ENCODE assay signal across 21 mouse cellular contexts in the genomic region with DNA sequence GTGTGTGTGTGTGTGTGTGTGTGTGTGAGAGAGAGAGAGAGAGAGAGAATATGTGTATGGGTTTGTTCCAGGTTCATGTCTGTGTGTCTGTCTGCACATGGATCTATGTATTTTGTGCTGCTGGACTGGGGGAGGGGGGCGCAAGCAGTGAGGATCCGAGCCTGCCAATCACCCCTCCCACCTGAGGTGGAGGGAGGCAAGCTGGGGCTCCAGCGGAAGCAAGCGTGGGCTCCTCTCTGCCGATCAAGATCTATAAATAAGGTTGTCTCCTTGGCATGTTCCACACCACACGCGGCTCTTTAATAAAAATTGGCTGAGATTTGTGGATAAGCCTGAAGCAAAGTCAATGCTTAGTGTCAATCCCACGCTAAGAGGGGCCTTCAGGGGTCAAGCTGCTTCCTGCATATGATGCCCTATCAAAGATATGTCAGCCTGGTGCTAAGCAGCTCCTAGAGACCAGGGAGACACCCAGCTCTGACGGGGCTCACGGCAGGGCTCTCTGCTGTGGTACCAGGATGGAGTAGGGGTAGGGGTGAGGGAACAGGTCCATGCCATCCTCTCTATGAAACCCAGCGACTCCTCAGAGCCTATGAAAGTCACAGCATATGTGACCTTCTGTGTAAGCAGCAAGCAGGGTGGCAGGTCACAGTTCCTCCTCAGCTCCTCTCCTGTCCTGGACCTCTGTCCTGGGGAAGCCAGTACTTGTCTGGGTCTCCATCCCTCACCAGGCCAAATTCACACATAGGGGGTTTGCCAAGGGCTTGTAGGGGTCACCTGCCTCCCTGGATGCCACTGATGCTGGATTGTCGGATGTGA.
DNase-seq lines count a peak whose midpoint lies in the region; ATAC-seq lines count a peak whose summit lies in the region.
"Had no signal": no experiment of that assay in that cellular context is flagged by ENCODE, and none has a peak within 500 bp of the region (broad histone marks: within the 10 kb centered on the region; RNA-seq: fewer than 3 reads in every experiment).

No protein-coding gene starts in this region.

- H3K27ac ChIP-seq in midbrain, embryonic 13.5 days: peak overlapping the region; percentile 44
- H3K27ac ChIP-seq: gastrocnemius, adult 2 months; heart, embryonic 10.5 days; limb, embryonic 10.5 days had no signal

- DNase-seq in frontal cortex, postnatal 14 days (ENCODE audit: low spot score in 2 of 2): no peak
- DNase-seq in right cerebral cortex, postnatal 10 days (ENCODE audit: low spot score in 2 of 2): peak; percentile 53 to 65
- no peak for DNase-seq in right cerebral cortex, postnatal 25 days
- peak; percentile 50 for DNase-seq in telencephalon, adult 2 months (ENCODE audit: low read depth, low spot score)
- no peak for DNase-seq in embryo, embryonic 10.5 days (ENCODE audit: low spot score)
- no peak for DNase-seq in adrenal gland, postnatal 4 days (ENCODE audit: low spot score in 2 of 2)
- DNase-seq: cerebellum, adult 11-12 months; gastrocnemius, adult 2 months; heart, postnatal 10 days; kidney, adult 9 months; kidney, postnatal 4 days; lung, adult 2 months; lung, postnatal 4 days; thymus, postnatal 25 days had no signal

- no peaks in the 10 kb centered on the region for H3K9me3 ChIP-seq in midbrain, embryonic 13.5 days
- H3K9me3 ChIP-seq: heart, embryonic 10.5 days; limb, embryonic 10.5 days had no signal

- WGBS in midbrain, embryonic 13.5 days: 60% methylated on average over 12 of the region's 12 CpGs

- no peaks in the 10 kb centered on the region for H3K36me3 ChIP-seq in midbrain, embryonic 13.5 days
- H3K36me3 ChIP-seq: heart, embryonic 10.5 days; limb, embryonic 10.5 days had no signal

- no peak overlapping the region for H3K4me3 ChIP-seq in midbrain, embryonic 13.5 days (replicated peaks)
- H3K4me3 ChIP-seq: erythroblast, embryonic 14.5 days; gastrocnemius, adult 2 months; heart, embryonic 10.5 days; limb, embryonic 10.5 days had no signal

- no peak overlapping the region for H3K4me2 ChIP-seq in midbrain, embryonic 13.5 days (replicated peaks)
- H3K4me2 ChIP-seq: liver, embryonic 11.5 days had no signal

- H3K9ac ChIP-seq in midbrain, embryonic 13.5 days (replicated peaks): 0 out of 2 replicates have a peak overlapping the region, but pooled peaks have one; percentile 10

- ATAC-seq in frontal cortex, adult (ENCODE audit: low TSS enrichment): 0 out of 2 replicates have a peak, but pooled peaks have one; percentile 29
- peak; percentile 35; the same call in 1 of the 2 replicates for ATAC-seq in midbrain, embryonic 13.5 days
- ATAC-seq: forebrain, embryonic 16.5 days had no signal

- H3K27me3 ChIP-seq in midbrain, embryonic 13.5 days: no peaks in the 10 kb centered on the region

- peaks cover 26% of the 10 kb centered on the region for H3K4me1 ChIP-seq in midbrain, embryonic 13.5 days (replicated peaks)
- H3K4me1 ChIP-seq: heart, embryonic 10.5 days had no signal

Comparison
In these comparisons a context has a peak if more than half of its experiments do, and no peak if none do; other contexts are left out.
1. DNase-seq: peak in right cerebral cortex, postnatal 10 days (2 of 2) and telencephalon, adult 2 months (single experiment); none in frontal cortex, postnatal 14 days (0 of 2), right cerebral cortex, postnatal 25 days (single experiment), embryo, embryonic 10.5 days (single experiment) and adrenal gland, postnatal 4 days (0 of 2).